Mouse (Mus musculus): ENCODE measurements around the gene Thap4.
"Not testable (repeated sequence)": the region's sequence is repeated elsewhere in the genome, so short reads cannot be mapped to it uniquely, and the experiment has no call there.

Thap4 gene

GRCm38 (mm10) chr1:93754573-93755290 is at the start of gene Thap4:
Thap4 (minus strand) TSS chr1:93754864.
- peak; percentile 94 for DNase-seq (ENCODE audit: low read depth, low spot score)

- DNase-seq (ENCODE audit: low read depth, low spot score): peak; percentile 99
These were observed 49.2 kb upstream of the Thap4 start, which contains the start of gene Ing5 for GRCm38 (mm10) chr1:93803556-93804507. Ing5 (plus strand) TSS chr1:93803965.

GRCm38 (mm10) chr1:93802771-93803170 is 48.1 kb upstream of the Thap4 start:
- peak; percentile 70 for DNase-seq (ENCODE audit: low read depth, low spot score)

- peak; percentile 98 for DNase-seq (ENCODE audit: low read depth, low spot score)
These were observed 47.1 kb upstream of the Thap4 start, which contains the start of gene Dtymk for GRCm38 (mm10) chr1:93801741-93802238. Dtymk (minus strand) TSS chr1:93801934.

GRCm38 (mm10) chr1:93800670-93801503 is 46.2 kb upstream of the Thap4 start:
- peak; percentile 20 for DNase-seq (ENCODE audit: low read depth, low spot score)

GRCm38 (mm10) chr1:93795886-93796285 is 41.2 kb upstream of the Thap4 start:
- no peak for DNase-seq (ENCODE audit: low read depth, low spot score)

- no peak for DNase-seq (ENCODE audit: low read depth, low spot score)
These were observed 39.9 kb upstream of the Thap4 start for GRCm38 (mm10) chr1:93794526-93794925.

- no peak for DNase-seq (ENCODE audit: low read depth, low spot score)
These were observed 32.2 kb upstream of the Thap4 start for GRCm38 (mm10) chr1:93786912-93787311.

- no peak for DNase-seq (ENCODE audit: low read depth, low spot score)
These were observed 22.0 kb upstream of the Thap4 start for GRCm38 (mm10) chr1:93776686-93777085.

GRCm38 (mm10) chr1:93769901-93770300 is 15.2 kb upstream of the Thap4 start:
- DNase-seq (ENCODE audit: low read depth, low spot score): no peak

- DNase-seq (ENCODE audit: low read depth, low spot score): no peak
These were observed 12.9 kb upstream of the Thap4 start for GRCm38 (mm10) chr1:93767600-93767999.

- DNase-seq (ENCODE audit: low read depth, low spot score): no peak
These were observed 10.4 kb upstream of the Thap4 start for GRCm38 (mm10) chr1:93764871-93765591.

- not testable (repeated sequence) for DNase-seq (ENCODE audit: low read depth, low spot score)
These were observed 8.9 kb upstream of the Thap4 start for GRCm38 (mm10) chr1:93763531-93763930.

- DNase-seq (ENCODE audit: low read depth, low spot score): no peak
These were observed 5.4 kb upstream of the Thap4 start for GRCm38 (mm10) chr1:93760076-93760475.

- DNase-seq (ENCODE audit: low read depth, low spot score): no peak
These were observed 1.5 kb upstream of the Thap4 start for GRCm38 (mm10) chr1:93756154-93756553.

- peak; percentile 31 for DNase-seq (ENCODE audit: low read depth, low spot score)
These were observed 954 bp upstream of the Thap4 start for GRCm38 (mm10) chr1:93755618-93756017.

- no peak for DNase-seq (ENCODE audit: low read depth, low spot score)
These were observed 587 bp upstream of the Thap4 start for GRCm38 (mm10) chr1:93755291-93755610.

GRCm38 (mm10) chr1:93753911-93754572 is 622 bp downstream of the Thap4 start:
- DNase-seq (ENCODE audit: low read depth, low spot score): peak; percentile 71

- DNase-seq (ENCODE audit: low read depth, low spot score): no peak
These were observed 3.4 kb downstream of the Thap4 start, which contains the start of gene Atg4b for GRCm38 (mm10) chr1:93751290-93751689. Atg4b (plus strand) TSS chr1:93751500.

GRCm38 (mm10) chr1:93748539-93748938 is 6.1 kb downstream of the Thap4 start:
- no peak for DNase-seq (ENCODE audit: low read depth, low spot score)

All from A20 (cell line).